Mouse (Mus musculus): ENCODE results near the gene Elmo1. TPM values are rescaled to one million over a fixed set of nuclear protein-coding genes. Genes with fewer than 3 reads are reported as not detected.
A peak's percentile ranks its signal among the peaks of the same experiment; 100 is the strongest.

Elmo1 gene
- 97.9 and 103 TPM in 2 replicates for total RNA-seq (2015)
- 42.0 and 61.9 TPM in 2 replicates for total RNA-seq (2017)

GRCm38 (mm10) chr13:20090133-20090710, at the start of gene Elmo1:
Gene Elmo1 (plus strand): TSS chr13:20090596.
- peak; percentile 56 for ATAC-seq (replicated peaks; ENCODE audit: poor library complexity)

DNA sequence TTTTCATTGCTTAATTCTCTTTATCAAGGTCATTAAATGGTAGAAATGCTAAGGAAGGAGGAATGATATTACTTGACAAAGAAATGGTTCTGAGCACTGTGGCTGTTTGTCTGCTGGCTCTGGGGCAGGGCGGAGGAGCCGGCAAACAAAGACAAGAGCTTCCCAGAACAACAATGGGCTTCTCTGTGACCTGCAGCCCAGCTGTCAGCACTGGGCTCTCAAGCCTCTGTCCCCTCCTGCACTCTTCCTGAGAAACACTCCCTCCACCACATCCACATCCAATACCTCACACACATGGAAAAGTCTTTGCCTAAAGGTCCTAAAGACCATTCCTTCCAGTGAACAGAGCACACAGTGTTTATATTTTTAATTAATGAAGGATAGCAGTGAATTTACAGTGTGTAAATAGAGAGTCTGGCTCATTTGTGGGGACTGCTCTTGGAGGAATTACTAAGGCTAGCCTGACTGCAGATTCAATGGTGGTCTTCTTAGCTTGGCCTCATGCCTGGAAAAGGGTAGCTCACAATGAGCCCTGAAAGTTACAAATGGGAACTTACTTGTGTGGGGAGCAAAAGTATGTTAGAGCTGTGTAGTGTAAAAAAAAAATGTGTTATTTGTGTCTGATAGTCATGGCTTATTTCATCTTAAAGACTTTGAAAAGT, 49.1 kb upstream of the Elmo1 start:
- no peak for ATAC-seq (replicated peaks; ENCODE audit: poor library complexity)

DNA sequence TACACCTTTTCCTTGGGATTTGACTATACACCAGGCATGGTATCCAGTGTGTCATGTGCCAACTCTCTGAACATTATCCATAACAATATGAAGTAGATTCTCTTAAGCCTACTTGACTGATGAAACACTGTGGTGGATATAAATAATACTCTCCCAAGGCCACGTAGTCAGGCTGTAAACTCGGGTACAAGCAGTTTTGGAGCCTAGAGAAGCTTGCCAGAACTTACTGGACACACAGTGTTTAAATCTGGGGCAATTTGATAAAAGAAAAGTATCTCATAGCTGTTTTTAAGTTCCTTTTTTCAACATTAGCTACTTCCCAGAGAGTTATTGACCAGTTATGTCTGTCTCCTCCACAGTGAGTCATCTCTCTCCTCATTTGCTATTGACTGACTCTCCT, 47.5 kb upstream of the Elmo1 start:
- no peak for ATAC-seq (replicated peaks; ENCODE audit: poor library complexity)

- ATAC-seq (replicated peaks; ENCODE audit: poor library complexity) = no peak
These were observed 45.0 kb upstream of the Elmo1 start for GRCm38 (mm10) chr13:20045350-20045749.

GRCm38 (mm10) chr13:20045836-20046235, 44.6 kb upstream of the Elmo1 start:
- ATAC-seq (replicated peaks; ENCODE audit: poor library complexity) = no peak

DNA sequence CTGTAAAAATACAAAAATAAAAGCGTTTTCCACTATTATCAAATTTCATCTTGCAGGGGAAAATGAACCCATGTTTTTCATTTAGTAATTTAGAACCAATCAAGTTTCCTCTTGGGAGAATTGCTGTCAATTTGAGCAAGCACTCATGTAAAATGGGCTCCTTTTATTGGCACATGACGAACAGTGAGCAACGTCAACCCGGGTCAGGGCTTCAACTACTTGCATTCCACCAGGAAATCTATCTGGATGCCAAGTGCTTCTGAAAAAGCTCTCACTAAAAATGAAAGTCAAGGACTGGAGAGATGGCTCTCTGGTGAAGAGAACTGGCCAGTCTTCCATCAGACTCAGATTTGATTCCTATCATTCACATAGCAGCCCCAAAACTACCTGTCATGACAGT, 44.0 kb upstream of the Elmo1 start:
- no peak for ATAC-seq (replicated peaks; ENCODE audit: poor library complexity)

GRCm38 (mm10) chr13:20047926-20048836, 42.2 kb upstream of the Elmo1 start:
- ATAC-seq (replicated peaks; ENCODE audit: poor library complexity) = no peak

- no peak for ATAC-seq (replicated peaks; ENCODE audit: poor library complexity)
These were observed 41.6 kb upstream of the Elmo1 start for GRCm38 (mm10) chr13:20048837-20049160.

DNA sequence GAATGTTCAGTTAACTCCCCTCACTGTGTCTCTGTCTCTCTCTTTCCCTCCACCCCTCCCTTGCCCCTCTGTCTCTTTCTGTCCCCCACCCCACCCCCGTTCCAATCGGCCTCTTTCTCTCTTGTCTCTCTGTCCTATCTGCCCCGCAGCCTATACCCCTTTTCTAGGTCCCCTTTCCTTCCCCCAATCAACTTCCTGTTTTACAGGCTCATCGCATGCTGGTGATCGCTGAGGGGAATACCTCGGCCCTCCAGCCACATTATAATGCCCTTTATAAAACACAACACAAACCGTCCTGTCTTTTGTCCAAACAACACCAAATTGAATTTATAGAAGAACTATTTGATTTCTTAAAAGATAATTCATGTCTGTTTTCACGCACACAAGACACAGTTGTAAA, 40.7 kb upstream of the Elmo1 start:
- peak; percentile 80 for ATAC-seq (replicated peaks; ENCODE audit: poor library complexity)

DNA sequence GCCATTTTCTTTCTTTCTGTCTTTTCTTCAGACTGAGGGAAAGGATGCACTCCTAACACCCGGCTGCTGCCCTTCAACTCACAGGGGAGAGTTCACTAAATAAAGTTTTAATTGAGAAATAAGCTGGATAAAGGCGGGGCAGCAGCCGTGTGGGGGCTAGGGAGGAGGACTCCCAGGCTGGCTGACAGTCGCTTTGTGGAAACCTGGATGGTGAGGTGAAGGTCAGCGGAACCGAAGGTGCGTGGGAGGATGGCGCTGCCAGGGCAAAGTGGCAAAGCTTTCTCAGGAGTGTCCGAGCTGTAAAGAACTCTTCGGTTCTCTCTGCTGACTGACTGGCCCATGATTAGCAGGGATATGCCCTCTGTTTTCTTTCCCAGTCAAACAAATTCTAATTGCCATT, 40.2 kb upstream of the Elmo1 start:
- ATAC-seq (replicated peaks; ENCODE audit: poor library complexity) = no peak

DNA sequence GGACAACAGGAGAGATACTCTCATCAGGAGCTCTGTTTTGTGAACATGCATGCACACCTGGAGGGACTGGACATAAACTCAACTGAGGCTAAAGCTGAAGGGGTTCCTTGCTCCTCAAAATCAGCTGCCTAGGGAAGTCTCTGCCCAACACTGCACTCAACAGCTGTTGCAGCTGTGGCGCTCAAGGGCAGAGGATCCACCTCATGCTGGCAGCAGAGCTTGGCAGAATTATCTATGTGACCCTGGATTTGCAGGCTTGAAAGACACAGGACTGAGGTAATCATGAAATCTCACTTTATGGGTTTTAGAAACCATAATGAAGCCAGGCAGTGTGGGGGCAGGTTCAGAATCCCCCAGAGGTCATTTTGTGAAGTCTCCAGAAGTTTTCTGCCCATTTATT, 32.5 kb upstream of the Elmo1 start:
- no peak for ATAC-seq (replicated peaks; ENCODE audit: poor library complexity)

GRCm38 (mm10) chr13:20061031-20061430, 29.4 kb upstream of the Elmo1 start:
- ATAC-seq (replicated peaks; ENCODE audit: poor library complexity) = no peak

DNA sequence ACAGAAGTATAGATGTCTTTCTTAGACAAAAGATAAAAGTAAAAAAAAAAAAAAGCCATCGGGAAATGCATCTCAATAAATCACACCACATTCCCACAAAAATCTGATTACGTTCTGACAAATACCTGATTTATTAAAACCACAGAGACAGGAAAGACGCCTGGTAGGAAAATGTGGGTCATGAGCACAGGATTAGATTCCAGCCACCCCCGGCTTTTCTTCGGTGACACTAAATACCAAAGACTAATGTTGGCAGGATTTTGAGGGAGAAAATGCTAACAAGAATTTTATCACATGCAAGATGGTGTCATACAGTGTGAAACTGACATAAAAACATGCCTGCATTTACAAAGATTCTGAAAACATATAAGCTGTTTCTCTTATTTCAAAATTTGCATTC, 27.1 kb upstream of the Elmo1 start:
- no peak for ATAC-seq (replicated peaks; ENCODE audit: poor library complexity)

- no peak for ATAC-seq (replicated peaks; ENCODE audit: poor library complexity)
These were observed 18.4 kb upstream of the Elmo1 start for GRCm38 (mm10) chr13:20072043-20072442.

DNA sequence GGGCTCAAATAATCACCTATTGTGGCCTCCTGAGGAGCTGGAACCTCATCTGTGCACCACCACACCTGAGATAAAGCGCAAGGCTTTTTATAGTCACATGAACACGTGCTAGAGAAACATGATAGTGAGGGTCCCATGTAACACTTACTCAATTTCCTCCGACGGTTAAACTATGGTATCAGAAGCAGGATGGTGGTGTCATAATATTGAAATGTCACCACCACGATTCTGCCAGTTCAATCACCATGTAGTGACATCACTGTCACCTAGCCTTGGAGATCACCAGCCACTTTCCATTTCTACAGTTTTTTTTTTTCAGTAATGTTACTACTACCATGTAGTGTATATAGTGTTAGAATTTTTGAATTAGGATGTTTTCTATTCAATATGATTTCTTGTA, 17.4 kb upstream of the Elmo1 start:
- ATAC-seq (replicated peaks; ENCODE audit: poor library complexity) = peak; percentile 92

GRCm38 (mm10) chr13:20076521-20076920, 13.9 kb upstream of the Elmo1 start:
- ATAC-seq (replicated peaks; ENCODE audit: poor library complexity) = no peak

GRCm38 (mm10) chr13:20077237-20077636, 13.2 kb upstream of the Elmo1 start:
- ATAC-seq (replicated peaks; ENCODE audit: poor library complexity) = no peak

GRCm38 (mm10) chr13:20090711-20091603, 561 bp downstream of the Elmo1 start:
- peak; percentile 30 for ATAC-seq (replicated peaks; ENCODE audit: poor library complexity)

DNA sequence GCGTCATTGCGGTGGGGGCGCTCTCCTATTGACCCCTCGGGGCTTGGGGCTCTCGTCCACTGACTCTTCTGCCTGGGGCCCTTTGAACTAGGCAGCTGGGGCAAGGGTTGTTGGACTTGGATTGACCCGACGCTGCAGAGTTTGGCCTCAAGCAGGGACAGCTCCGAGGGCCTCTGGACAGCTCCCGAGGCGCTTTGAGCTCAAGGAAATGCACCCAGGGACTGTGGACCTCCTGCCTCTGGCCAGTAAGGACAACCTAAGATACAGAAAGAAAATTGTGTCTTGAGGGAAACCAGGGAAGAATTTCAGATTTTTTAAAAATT, 1.2 kb downstream of the Elmo1 start:
- ATAC-seq (replicated peaks; ENCODE audit: poor library complexity) = no peak

DNA sequence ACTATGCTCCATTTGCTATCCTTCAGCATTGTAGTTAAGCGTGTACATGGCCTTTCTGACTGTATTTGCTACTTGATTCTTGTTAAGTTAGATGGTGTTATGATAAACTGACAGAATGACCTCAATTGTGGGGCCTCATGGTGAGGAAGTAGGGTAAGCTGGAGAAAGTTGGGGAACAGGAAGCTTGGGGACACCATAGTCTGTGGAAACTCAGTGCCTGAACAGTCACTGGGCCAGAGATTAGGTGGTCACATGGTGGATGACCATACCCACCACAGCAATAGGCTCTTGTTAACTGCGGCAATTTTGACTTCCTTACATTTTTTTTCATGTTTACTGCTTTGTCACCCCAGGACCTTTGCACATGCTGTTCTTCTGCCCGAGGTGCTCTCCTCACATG, 1.9 kb downstream of the Elmo1 start:
- peak; percentile 44 for ATAC-seq (replicated peaks; ENCODE audit: poor library complexity)

All from megakaryocyte progenitor cell, adult 5-6 weeks (primary cell).